Mouse (Mus musculus): ENCODE measurements around the gene Usp18.

- no peak for TF ChIP-seq CTCF (IDR thresholded peaks at IDR 0.05)
- no peak for TF ChIP-seq EP300 (IDR thresholded peaks at IDR 0.05)
Observed at GRCm38 (mm10) chr6:121226043-121226442, 19.7 kb upstream of the Usp18 start.
